Mouse (Mus musculus) forelimb bud, embryonic 11.5 days (tissue): ENCODE data around the gene Myog.

Source experiments
- DNase-seq: peaks from one replicate; pipeline ENCODE4 v3.0.0-alpha.2; 2012; ENCODE audit warnings: low read depth, low spot score

Myog gene

DNA sequence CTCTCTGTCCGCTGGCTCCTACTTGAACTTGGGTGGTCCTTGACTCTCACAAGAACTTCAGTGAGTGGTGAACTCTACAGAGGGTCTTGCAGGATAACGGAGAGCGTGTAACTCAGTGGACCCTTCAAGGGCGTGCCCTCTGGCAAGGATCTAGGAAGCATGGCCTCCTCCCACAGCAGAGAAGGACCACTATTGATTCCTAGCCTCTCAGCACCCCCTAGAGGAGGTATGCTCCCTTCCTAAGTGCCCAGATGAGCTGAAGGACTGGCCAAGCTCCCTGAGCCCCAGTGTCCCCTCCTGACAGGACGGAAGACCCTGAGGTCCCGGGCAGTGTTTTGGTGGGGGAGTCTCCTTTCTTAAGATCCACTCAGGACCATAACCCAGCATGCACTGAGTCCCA, 32.8 kb downstream of the Myog start:
- no peak for DNase-seq

- DNase-seq: no peak
Observed at GRCm38 (mm10) chr1:134326841-134327346, 37.1 kb downstream of the Myog start.

DNA sequence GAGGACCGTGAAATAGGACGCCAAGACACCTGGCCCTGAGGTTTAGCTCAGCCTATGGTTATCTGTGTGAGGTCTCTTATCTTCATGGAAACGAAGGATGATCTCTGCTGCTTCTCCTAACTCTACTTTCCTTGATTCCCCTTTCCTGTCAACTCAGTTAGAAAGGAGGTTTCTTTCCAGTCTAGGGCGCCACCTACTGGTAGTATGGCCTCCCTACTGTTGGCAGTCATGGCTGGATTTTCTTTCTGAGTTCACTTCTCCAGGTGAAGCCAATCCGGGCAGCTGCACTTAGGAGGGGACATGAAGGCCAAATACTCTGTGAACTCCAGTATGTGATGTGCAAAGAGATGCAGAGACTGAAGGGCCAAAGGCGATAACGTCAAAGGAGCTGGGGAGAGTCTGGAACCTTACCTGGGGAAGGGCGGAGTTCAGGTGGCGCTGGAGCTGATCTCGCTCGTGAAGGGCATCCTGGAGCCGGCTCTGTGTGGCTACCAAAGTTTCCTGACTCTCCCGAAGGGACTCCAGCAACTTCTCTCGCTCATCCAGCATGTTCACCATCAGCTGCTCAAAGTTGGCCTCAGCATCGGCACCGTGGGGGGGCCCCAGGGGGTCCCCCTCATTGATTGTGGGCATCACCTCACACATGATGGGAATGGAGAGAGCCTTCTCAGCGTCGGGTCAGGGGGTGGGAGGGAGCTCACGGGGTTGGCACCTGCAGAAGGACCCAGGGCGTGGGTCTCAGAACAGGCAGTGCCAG, 42.3 kb downstream of the Myog start:
- DNase-seq: peak; percentile 76

- DNase-seq: no peak
Observed at GRCm38 (mm10) chr1:134332770-134333271, 43.0 kb downstream of the Myog start, which contains the start of gene Ppfia4. Gene Ppfia4 (minus strand): TSS chr1:134332928.

- no peak for DNase-seq
Observed at GRCm38 (mm10) chr1:134333371-134334110, 43.8 kb downstream of the Myog start.

GRCm38 (mm10) chr1:134334111-134334827, 44.5 kb downstream of the Myog start:
- no peak for DNase-seq

- DNase-seq: no peak
Observed at GRCm38 (mm10) chr1:134335211-134335923, 45.6 kb downstream of the Myog start.

GRCm38 (mm10) chr1:134335924-134336810, 46.4 kb downstream of the Myog start:
- no peak for DNase-seq

GRCm38 (mm10) chr1:134336958-134337710, 47.3 kb downstream of the Myog start:
- DNase-seq: no peak

GRCm38 (mm10) chr1:134339162-134339561, 49.4 kb downstream of the Myog start:
- no peak for DNase-seq

DNA sequence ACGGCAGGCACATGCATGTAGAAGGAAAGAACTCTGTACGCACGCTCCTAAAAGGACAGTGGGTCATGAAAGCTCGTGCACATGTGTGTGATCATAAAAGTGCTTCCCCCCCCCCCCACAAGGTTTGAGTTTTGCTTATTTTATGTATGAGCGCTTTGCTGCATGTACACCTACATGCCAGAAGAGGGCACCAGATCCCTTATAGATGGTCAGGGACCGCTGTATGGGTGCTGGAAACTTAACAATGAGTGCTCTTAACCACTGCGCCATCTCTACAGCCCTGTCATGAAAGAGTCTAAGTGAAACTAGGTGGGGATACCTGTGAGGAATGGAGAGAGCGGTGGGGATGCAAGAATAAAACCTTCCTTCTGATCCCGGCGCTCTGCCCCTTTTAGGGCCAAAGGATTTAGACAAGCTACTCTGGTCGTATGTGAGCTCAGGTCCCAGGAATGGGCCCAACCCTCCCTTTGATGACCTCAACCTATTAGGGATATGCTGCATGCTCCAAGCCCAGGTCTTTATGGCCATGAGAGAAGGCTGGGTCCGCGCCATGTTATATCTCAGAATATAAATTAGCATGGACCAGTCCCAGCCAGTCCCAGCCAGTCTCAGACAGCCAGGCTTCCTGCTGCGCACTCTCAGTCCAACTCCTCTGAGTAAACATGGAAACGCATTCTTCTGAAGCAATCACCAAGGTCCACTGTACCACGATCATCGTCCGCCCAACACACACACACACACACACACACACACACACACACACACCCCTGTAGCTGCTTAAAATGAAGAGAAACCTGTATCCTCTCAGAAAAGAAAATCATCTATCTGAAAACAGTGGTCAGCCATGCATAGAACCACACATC, 50.2 kb downstream of the Myog start:
- no peak for DNase-seq

- DNase-seq: no peak
Observed at GRCm38 (mm10) chr1:134341641-134342277, 52.0 kb downstream of the Myog start.
